Comparison of ENCODE assay signal across 8 mouse cellular contexts in the genomic region with DNA sequence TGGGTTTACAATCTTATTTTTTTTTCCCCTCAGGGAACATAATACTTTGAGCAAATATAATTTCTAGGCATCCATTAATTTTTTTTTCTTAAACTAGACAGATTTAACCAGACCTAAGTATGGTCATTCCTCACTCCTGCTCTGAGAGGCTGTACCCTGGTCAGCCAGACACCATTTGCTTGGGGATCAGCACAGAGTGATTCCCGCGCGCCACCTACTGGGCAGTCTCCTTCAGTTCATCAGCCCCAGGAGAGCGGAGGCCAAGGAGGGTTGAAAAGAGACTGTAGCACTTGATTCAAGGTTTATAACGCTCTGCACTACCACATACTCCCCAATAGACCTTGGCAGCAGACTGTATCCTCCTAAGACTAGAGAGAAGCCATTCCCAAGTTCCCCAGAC.
DNase-seq lines count a peak whose midpoint lies in the region; ATAC-seq and TF ChIP-seq lines count a peak whose summit lies in the region.

No protein-coding gene starts in this region.

- TF ChIP-seq CTCF in CH12.LX (conservative IDR thresholded peaks at IDR 0.05 in 1 of 2, IDR thresholded peaks at IDR 0.05 in 1 of 2; ENCODE audit: low read depth in 2 of 2, low read length in 2 of 2), result peak in 1 of 2 experiments; percentile 40; a peak in 2 of 4 replicates

- H3K9ac ChIP-seq in CH12.LX (ENCODE audit: insufficient read depth, low read depth), result no peak overlapping the region
- H3K9ac ChIP-seq in embryonic facial prominence, embryonic 15.5 days, result no peak overlapping the region
- H3K9ac ChIP-seq in heart, embryonic 12.5 days, result no peak overlapping the region
- H3K9ac ChIP-seq in liver, embryonic 11.5 days (ENCODE audit: low read depth, low read length), result no peak overlapping the region
- no peak overlapping the region for H3K9ac ChIP-seq in neural tube, embryonic 14.5 days (replicated peaks; ENCODE audit: low read depth, low read length)

- 4% methylated on average over 5 of the region's 5 CpGs for WGBS in embryonic facial prominence, embryonic 15.5 days
- 5% methylated on average over 5 of the region's 5 CpGs for WGBS in heart, embryonic 12.5 days
- WGBS in liver, embryonic 11.5 days, result 6% methylated on average over 5 of the region's 5 CpGs
- WGBS in neural tube, embryonic 14.5 days, result 0% methylated on average over 5 of the region's 5 CpGs

- H3K4me2 ChIP-seq in CH12.LX (ENCODE audit: insufficient read depth, low read depth, poor library complexity, severe bottlenecking), result no peak overlapping the region
- no peak overlapping the region for H3K4me2 ChIP-seq in embryonic facial prominence, embryonic 15.5 days (replicated peaks)
- no peak overlapping the region for H3K4me2 ChIP-seq in heart, embryonic 12.5 days
- H3K4me2 ChIP-seq in liver, embryonic 11.5 days, result no peak overlapping the region
- no peak overlapping the region for H3K4me2 ChIP-seq in neural tube, embryonic 14.5 days (ENCODE audit: low read depth, low read length)

- TF ChIP-seq POLR2A in CH12.LX (IDR thresholded peaks at IDR 0.05; ENCODE audit: low read depth, low read length), result no peak

- no peaks in the 10 kb centered on the region for H3K4me1 ChIP-seq in CH12.LX (ENCODE audit: control insufficient read depth in 1 of 2, insufficient read depth in 2 of 2)
- H3K4me1 ChIP-seq in embryonic facial prominence, embryonic 15.5 days, result peaks cover 18% of the 10 kb centered on the region; the same call in 1 of the 2 replicates
- H3K4me1 ChIP-seq in heart, embryonic 12.5 days (replicated peaks), result peaks cover 6% of the 10 kb centered on the region
- H3K4me1 ChIP-seq in liver, embryonic 11.5 days (replicated peaks; ENCODE audit: control insufficient read depth, insufficient read depth, low read length), result no peaks in the 10 kb centered on the region
- no peaks in the 10 kb centered on the region for H3K4me1 ChIP-seq in neural tube, embryonic 14.5 days (ENCODE audit: control insufficient read depth, insufficient read depth, low read length)

- ATAC-seq in embryonic facial prominence, embryonic 15.5 days (ENCODE audit: insufficient number of reproducible peaks, low FRiP score, low TSS enrichment, low read depth), result peak; percentile 87
- ATAC-seq in heart, embryonic 12.5 days (ENCODE audit: insufficient number of reproducible peaks, low FRiP score), result peak; percentile 67; the same call in 1 of the 2 replicates
- no peak for ATAC-seq in liver, embryonic 11.5 days (replicated peaks; ENCODE audit: low FRiP score)
- ATAC-seq in neural tube, embryonic 14.5 days (ENCODE audit: low read depth), result peak; percentile 69; the same call in 1 of the 2 replicates

- dilution Hi-C loops in CH12.LX (cut with MboI; ENCODE audit: extremely low pct_ligation_motif_present, extremely low pct_unique_long_range_greater_than_20kb, low sequenced_read_pairs), result no loop called here

- TF ChIP-seq RAD21 in CH12.LX (IDR thresholded peaks at IDR 0.05; ENCODE audit: low read depth, low read length), result peak; percentile 49

- in situ Hi-C loops in CH12.LX (cut with MboI; ENCODE audit: low pct_ligation_motif_present, low pct_unique_long_range_greater_than_20kb, low sequenced_read_pairs), result loop anchor here (25.0 kb wide), 1 partner anchor 1278 kb away; no protein-coding TSS in a partner anchor

- H3K36me3 ChIP-seq in CH12.LX (replicated peaks in 1 of 2; ENCODE audit: control insufficient read depth in 1 of 2, insufficient read depth in 1 of 2, low read length in 1 of 2), result no peaks in the 10 kb centered on the region
- H3K36me3 ChIP-seq in embryonic facial prominence, embryonic 15.5 days, result no peaks in the 10 kb centered on the region
- H3K36me3 ChIP-seq in heart, embryonic 12.5 days, result no peaks in the 10 kb centered on the region
- no peaks in the 10 kb centered on the region for H3K36me3 ChIP-seq in liver, embryonic 11.5 days (ENCODE audit: control insufficient read depth, insufficient read depth, low read length)
- no peaks in the 10 kb centered on the region for H3K36me3 ChIP-seq in neural tube, embryonic 14.5 days (ENCODE audit: control insufficient read depth, insufficient read depth, low read length)

- no peaks in the 10 kb centered on the region for H3K79me2 ChIP-seq in CH12.LX (replicated peaks; ENCODE audit: control insufficient read depth, extremely low read depth, insufficient read depth, poor library complexity, severe bottlenecking)

- peaks cover 65% of the 10 kb centered on the region for H3K9me3 ChIP-seq in CH12.LX (replicated peaks; ENCODE audit: low read length)
- no peaks in the 10 kb centered on the region for H3K9me3 ChIP-seq in embryonic facial prominence, embryonic 15.5 days (replicated peaks)
- H3K9me3 ChIP-seq in heart, embryonic 12.5 days (replicated peaks), result no peaks in the 10 kb centered on the region
- H3K9me3 ChIP-seq in liver, embryonic 11.5 days (ENCODE audit: control insufficient read depth, low read length), result no peaks in the 10 kb centered on the region
- no peaks in the 10 kb centered on the region for H3K9me3 ChIP-seq in neural tube, embryonic 14.5 days (ENCODE audit: control insufficient read depth, low read length)

- no peaks in the 10 kb centered on the region for H3K27me3 ChIP-seq in CH12.LX (replicated peaks)
- no peaks in the 10 kb centered on the region for H3K27me3 ChIP-seq in embryonic facial prominence, embryonic 15.5 days
- H3K27me3 ChIP-seq in heart, embryonic 12.5 days (replicated peaks), result peaks cover 11% of the 10 kb centered on the region; the same call in 1 of the 2 replicates
- no peaks in the 10 kb centered on the region for H3K27me3 ChIP-seq in liver, embryonic 11.5 days (replicated peaks; ENCODE audit: control insufficient read depth, insufficient read depth, low read length)
- H3K27me3 ChIP-seq in neural tube, embryonic 14.5 days (ENCODE audit: control insufficient read depth, insufficient read depth, low read length), result no peaks in the 10 kb centered on the region

- no peak for TF ChIP-seq EP300 in CH12.LX (IDR thresholded peaks at IDR 0.05; ENCODE audit: low read length)

- no peak overlapping the region for H3K27ac ChIP-seq in CH12.LX (ENCODE audit: insufficient read depth, low read depth)
- peak overlapping the region; percentile 59 for H3K27ac ChIP-seq in embryonic facial prominence, embryonic 15.5 days (replicated peaks)
- no peak overlapping the region for H3K27ac ChIP-seq in heart, embryonic 12.5 days (ENCODE audit: poor library complexity, severe bottlenecking)
- no peak overlapping the region for H3K27ac ChIP-seq in liver, embryonic 11.5 days (ENCODE audit: low read depth, low read length)
- H3K27ac ChIP-seq in neural tube, embryonic 14.5 days (ENCODE audit: low read depth, low read length), result no peak overlapping the region

- H3K4me3 ChIP-seq in CH12.LX (replicated peaks in 1 of 3; ENCODE audit: low read depth in 2 of 3, low read length in 2 of 3, poor library complexity in 1 of 3), result no peak overlapping the region
- H3K4me3 ChIP-seq in embryonic facial prominence, embryonic 15.5 days (replicated peaks), result no peak overlapping the region
- H3K4me3 ChIP-seq in heart, embryonic 12.5 days, result no peak overlapping the region
- H3K4me3 ChIP-seq in liver, embryonic 11.5 days (ENCODE audit: low read depth, low read length), result no peak overlapping the region
- no peak overlapping the region for H3K4me3 ChIP-seq in neural tube, embryonic 14.5 days (ENCODE audit: low read depth, low read length)

- DNase-seq in CH12.LX (ENCODE audit: extremely low read depth), result peak; percentile 22
- DNase-seq in brain, adult 2 months (ENCODE audit: low read depth, low spot score), result peak; percentile 83
- DNase-seq in kidney, postnatal 10 days, result peak; percentile 91
- peak; percentile 55 for DNase-seq in liver, embryonic 11.5 days (ENCODE audit: low spot score)
- DNase-seq in urinary bladder, postnatal 10 days (ENCODE audit: low spot score), result peak; percentile 33

TF ChIP-seq in CH12.LX, 34 proteins besides CTCF, POLR2A, EP300 and RAD21:
- no peak for TF ChIP-seq MEF2A (IDR thresholded peaks at IDR 0.05; ENCODE audit: borderline replicate concordance, low read depth, low read length)
- TF ChIP-seq SMC3 (IDR thresholded peaks at IDR 0.05; ENCODE audit: low read depth, low read length), result peak; percentile 22
TF ChIP-seq in CH12.LX: peak in this region for 1.

Comparison
In these comparisons a context has a peak if more than half of its experiments do, and no peak if none do; other contexts are left out.
1. DNase-seq: peak in every context shown above with its lines; median percentile 91 in kidney, postnatal 10 days; 83 in brain, adult 2 months; 55 in liver, embryonic 11.5 days; 33 in urinary bladder, postnatal 10 days; 22 in CH12.LX.